Mouse (Mus musculus) heart, postnatal 0 days (tissue): ENCODE results near the gene Rrnad1.

Experiments used
- CTCF ChIP-seq: IDR thresholded peaks from 2 replicates; pipeline ENCODE4 v1.5.1; 2016; ENCODE audit warnings: antibody characterized with exemption, control low read depth, low read depth
- EP300 ChIP-seq: IDR thresholded peaks from 2 replicates; pipeline ENCODE4 v1.6.1; 2016; ENCODE audit warnings: antibody characterized with exemption, low read depth

GRCm38 (mm10) chr3:87934026-87934425, 3.5 kb upstream of the Rrnad1 start:
- TF ChIP-seq CTCF (no peak), EP300 (no peak)
